Comparison of ENCODE assay signal across 31 mouse cellular contexts in the genomic region with DNA sequence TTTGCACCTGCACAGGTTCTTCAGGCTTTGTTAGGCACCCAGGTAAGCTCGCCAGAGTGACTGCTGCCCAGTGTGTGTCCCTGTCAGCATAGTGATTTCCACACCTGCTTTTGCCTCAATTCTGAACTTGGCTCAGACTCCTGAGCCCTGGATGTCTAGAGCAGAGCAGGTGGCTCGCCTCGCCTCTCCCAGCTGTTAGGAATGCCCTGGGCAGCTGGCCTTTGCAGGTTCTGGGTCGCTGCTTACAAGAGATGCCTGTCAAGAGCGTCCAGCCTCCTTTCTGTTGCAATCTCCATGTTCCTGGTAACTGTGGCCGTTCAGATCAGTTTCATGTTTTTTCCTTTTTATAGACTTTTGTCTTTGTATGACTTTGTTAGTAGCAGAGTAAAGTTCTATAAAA. TPM values are rescaled to one million over a fixed set of nuclear protein-coding genes. Genes with fewer than 3 reads are reported as not detected.
DNase-seq lines count a peak whose midpoint lies in the region; ATAC-seq lines count a peak whose summit lies in the region.
"Had no signal": no experiment of that assay in that cellular context is flagged by ENCODE, and none has a peak within 500 bp of the region (broad histone marks: within the 10 kb centered on the region; RNA-seq: fewer than 3 reads in every experiment).

No protein-coding gene starts in this region.

- no peaks in the 10 kb centered on the region for H3K27me3 ChIP-seq in kidney, embryonic 15.5 days
- no peaks in the 10 kb centered on the region for H3K27me3 ChIP-seq in limb, embryonic 10.5 days (ENCODE audit: low read depth, poor library complexity, severe bottlenecking)
- no peaks in the 10 kb centered on the region for H3K27me3 ChIP-seq in heart, embryonic 11.5 days (ENCODE audit: control insufficient read depth, insufficient read depth, low read length)
- H3K27me3 ChIP-seq: neural tube, embryonic 15.5 days had no signal

- H3K4me3 ChIP-seq in kidney, embryonic 15.5 days (replicated peaks) = no peak overlapping the region
- H3K4me3 ChIP-seq in limb, embryonic 10.5 days = no peak overlapping the region
- H3K4me3 ChIP-seq in heart, embryonic 11.5 days (ENCODE audit: low read depth, low read length) = no peak overlapping the region
- H3K4me3 ChIP-seq: forebrain, embryonic 10.5 days; gastrocnemius, adult 2 months; heart, adult 2 months; left cerebral cortex, adult 2 months; neural tube, embryonic 15.5 days had no signal

- 43% methylated on average over 6 of the region's 6 CpGs for WGBS in kidney, embryonic 15.5 days
- WGBS in limb, embryonic 10.5 days = 89% methylated on average over 6 of the region's 6 CpGs
- WGBS in heart, embryonic 11.5 days (ENCODE audit: insufficient replicate concordance) = 75% methylated on average over 6 of the region's 6 CpGs

- ATAC-seq in kidney, embryonic 15.5 days (replicated peaks; ENCODE audit: low FRiP score) = peak; percentile 79
- no peak for ATAC-seq in heart, embryonic 11.5 days (replicated peaks; ENCODE audit: insufficient number of reproducible peaks, low FRiP score, low TSS enrichment)
- no peak for ATAC-seq in erythroblast, adult 5-6 weeks (replicated peaks; ENCODE audit: low FRiP score, poor library complexity, severe bottlenecking)
- ATAC-seq: forebrain, embryonic 16.5 days; hindbrain, embryonic 16.5 days; intestine, embryonic 16.5 days had no signal

- no peak overlapping the region for H3K9ac ChIP-seq in kidney, embryonic 15.5 days
- no peak overlapping the region for H3K9ac ChIP-seq in heart, embryonic 11.5 days (ENCODE audit: low read depth, low read length)
- H3K9ac ChIP-seq: liver, embryonic 14.5 days; neural tube, embryonic 15.5 days had no signal

- H3K36me3 ChIP-seq in kidney, embryonic 15.5 days = peaks cover 47% of the 10 kb centered on the region
- peaks cover 99% of the 10 kb centered on the region for H3K36me3 ChIP-seq in limb, embryonic 10.5 days
- peaks cover 30% of the 10 kb centered on the region for H3K36me3 ChIP-seq in heart, embryonic 11.5 days (ENCODE audit: control insufficient read depth, insufficient read depth, low read length)
- H3K36me3 ChIP-seq: neural tube, embryonic 15.5 days had no signal

- peak overlapping the region; percentile 51 for H3K27ac ChIP-seq in kidney, embryonic 15.5 days
- no peak overlapping the region for H3K27ac ChIP-seq in limb, embryonic 10.5 days
- no peak overlapping the region for H3K27ac ChIP-seq in heart, embryonic 11.5 days (ENCODE audit: low read depth, low read length)
- H3K27ac ChIP-seq: forebrain, embryonic 10.5 days; gastrocnemius, adult 2 months; heart, adult 2 months; left cerebral cortex, adult 2 months; liver, embryonic 14.5 days; macrophage; neural tube, embryonic 15.5 days had no signal

- DNase-seq in fat pad, adult 2 months (ENCODE audit: extremely low read depth, low read depth, low spot score) = peak; percentile 47
- peak; percentile 43 for DNase-seq in kidney, adult 11 months
- DNase-seq in kidney, postnatal 25 days = peak; percentile 35 to 67
- no peak for DNase-seq in limb, embryonic 10.5 days (ENCODE audit: low spot score)
- no peak for DNase-seq in B cell, adult 2 months
- DNase-seq: adrenal gland, adult 2 months; adrenal gland, postnatal 36 days; cerebellum, adult 2 months; cerebellum, postnatal 14 days; gastrocnemius, adult 2 months; gastrocnemius, postnatal 36 days; heart, adult 2 months; heart, postnatal 14 days; lung, adult 2 months; lung, postnatal 10 days; midbrain, embryonic 14.5 days; spleen, adult 18-20 months; thymus, postnatal 4 days had no signal

- no peaks in the 10 kb centered on the region for H3K9me3 ChIP-seq in kidney, embryonic 15.5 days (replicated peaks)
- no peaks in the 10 kb centered on the region for H3K9me3 ChIP-seq in limb, embryonic 10.5 days (replicated peaks)
- no peaks in the 10 kb centered on the region for H3K9me3 ChIP-seq in heart, embryonic 11.5 days (replicated peaks; ENCODE audit: control insufficient read depth, low read length)
- H3K9me3 ChIP-seq: forebrain, embryonic 10.5 days; neural tube, embryonic 15.5 days had no signal

- H3K4me1 ChIP-seq in kidney, embryonic 15.5 days = peaks cover 15% of the 10 kb centered on the region
- no peaks in the 10 kb centered on the region for H3K4me1 ChIP-seq in limb, embryonic 10.5 days
- no peaks in the 10 kb centered on the region for H3K4me1 ChIP-seq in heart, embryonic 11.5 days (ENCODE audit: control insufficient read depth, insufficient read depth, low read length)
- H3K4me1 ChIP-seq: forebrain, embryonic 10.5 days; neural tube, embryonic 15.5 days had no signal

- no peak overlapping the region for H3K4me2 ChIP-seq in kidney, embryonic 15.5 days
- no peak overlapping the region for H3K4me2 ChIP-seq in heart, embryonic 11.5 days
- H3K4me2 ChIP-seq: neural tube, embryonic 15.5 days had no signal

RNA-seq across cellular contexts. Expression of a gene that starts 31.1 kb away (rescaled TPM):
- 5.6 and 6.2 TPM in 2 replicates for polyA plus RNA-seq in kidney, embryonic 15.5 days (2015; fragmentation: Nextera tagmentation; extraction: Ambion mirVana)
- polyA plus RNA-seq in limb, embryonic 10.5 days (2016; fragmentation: Nextera tagmentation; extraction: Ambion mirVana) = 43.2 and 57.4 TPM in 2 replicates
- polyA plus RNA-seq in heart, embryonic 11.5 days (2014; fragmentation: Nextera tagmentation; extraction: Ambion mirVana) = 2.3 and 2.4 TPM in 2 replicates
- not detected in 2 replicates for total RNA-seq in erythroblast, adult 5-6 weeks (2015; ENCODE audit: low replicate concordance)
- total RNA-seq in erythroblast, adult 5-6 weeks (2017; ENCODE audit: low replicate concordance) = not detected in 2 replicates
- total RNA-seq: megakaryocyte-erythroid progenitor cell, adult 5-6 weeks; monocyte, adult 5-6 weeks had no signal
- polyA plus RNA-seq: macrophage had no signal

Comparison
In these comparisons a context has a peak if more than half of its experiments do, and no peak if none do; other contexts are left out.
1. DNase-seq: peak in fat pad, adult 2 months (single experiment), kidney, adult 11 months (single experiment) and kidney, postnatal 25 days (2 of 2); none in limb, embryonic 10.5 days (single experiment) and B cell, adult 2 months (0 of 2).